In the genomic region with DNA sequence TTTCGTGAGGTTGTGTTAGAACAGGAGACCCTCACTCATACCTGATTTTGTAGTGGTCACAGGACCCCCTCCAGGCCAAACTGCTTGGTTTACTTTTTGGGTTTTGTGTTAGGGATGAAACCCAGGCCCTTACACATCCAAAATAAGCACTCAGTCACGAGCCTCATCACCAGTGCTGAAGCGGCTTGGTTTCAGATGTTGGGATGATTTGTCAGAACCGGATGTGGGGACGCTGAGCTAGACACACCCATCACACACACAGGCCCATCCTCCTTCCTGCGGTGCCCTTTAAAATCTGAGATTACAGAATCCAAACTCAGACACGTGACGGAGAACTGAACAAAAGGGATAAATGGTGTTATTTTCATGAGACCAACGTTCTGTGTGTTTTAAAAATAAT, we compare ENCODE assay signal across 11 mouse cellular contexts. TPM values are rescaled to one million over a fixed set of nuclear protein-coding genes. Genes with fewer than 3 reads are reported as not detected.
A peak's percentile ranks its signal among the peaks of the same experiment; 100 is the strongest.
DNase-seq lines count a peak whose midpoint lies in the region; ATAC-seq and TF ChIP-seq lines count a peak whose summit lies in the region.
"Had no signal": no experiment of that assay in that cellular context is flagged by ENCODE, and none has a peak within 500 bp of the region (broad histone marks: within the 10 kb centered on the region; RNA-seq: fewer than 3 reads in every experiment).

No protein-coding gene starts in this region.

- 0 out of 2 replicates have a peak, but pooled peaks cover 2% of the 10 kb centered on the region for H3K9me3 ChIP-seq in heart, embryonic 16.5 days (replicated peaks; ENCODE audit: control insufficient read depth, low read length)

- TF ChIP-seq CTCF in thymus, adult 2 months (IDR thresholded peaks at IDR 0.05; ENCODE audit: borderline replicate concordance, control insufficient read depth, extremely low read depth, insufficient read depth, low read length, poor library complexity): no peak

- peak overlapping the region; percentile 72; the same call in 1 of the 2 replicates for H3K4me2 ChIP-seq in heart, embryonic 16.5 days (ENCODE audit: low read depth, low read length)

- H3K27me3 ChIP-seq in heart, embryonic 16.5 days (ENCODE audit: control insufficient read depth, insufficient read depth, low read length): no peaks in the 10 kb centered on the region
- H3K27me3 ChIP-seq in thymus, adult 2 months (ENCODE audit: control insufficient read depth, insufficient read depth, low read length): no peaks in the 10 kb centered on the region
- no peaks in the 10 kb centered on the region for H3K27me3 ChIP-seq in splenic B cell, adult 2 months (ENCODE audit: control insufficient read depth, insufficient read depth, low read length, poor library complexity, severe bottlenecking)

- DNase-seq in heart, adult 11 months: no peak
- no peak for DNase-seq in thymus, adult 2 months
- DNase-seq in thymus, postnatal 10 days (ENCODE audit: low spot score in 2 of 2): no peak
- peak; percentile 83 for DNase-seq in induced T-regulatory cell, adult 2 months (ENCODE audit: low read depth)
- DNase-seq in splenic B cell, adult 2 months (ENCODE audit: low read depth, low spot score): peak; percentile 25
- no peak for DNase-seq in frontal cortex, postnatal 36 days (ENCODE audit: low spot score in 2 of 2)
- DNase-seq in layer of hippocampus, adult 9-11 months: no peak
- DNase-seq: kidney, adult 8-10 months; retina, postnatal 1 day had no signal

- no peak overlapping the region for H3K4me3 ChIP-seq in heart, embryonic 16.5 days (ENCODE audit: low read length)
- no peak overlapping the region for H3K4me3 ChIP-seq in thymus, adult 2 months (ENCODE audit: control insufficient read depth, insufficient read depth, low read length)

- no peak overlapping the region for H3K9ac ChIP-seq in heart, embryonic 16.5 days (ENCODE audit: low read length)

- H3K4me1 ChIP-seq in heart, embryonic 16.5 days (ENCODE audit: control insufficient read depth, insufficient read depth, low read length): peaks cover 5% of the 10 kb centered on the region; the same call in 1 of the 2 replicates
- H3K4me1 ChIP-seq in thymus, adult 2 months (replicated peaks; ENCODE audit: control insufficient read depth, insufficient read depth, low read length): peaks cover 23% of the 10 kb centered on the region

- peaks cover 35% of the 10 kb centered on the region for H3K36me3 ChIP-seq in heart, embryonic 16.5 days (ENCODE audit: control insufficient read depth, insufficient read depth)
- H3K36me3 ChIP-seq in thymus, adult 2 months (ENCODE audit: control insufficient read depth, insufficient read depth, low read length): peaks cover 43% of the 10 kb centered on the region
- H3K36me3 ChIP-seq in splenic B cell, adult 2 months (ENCODE audit: control insufficient read depth, insufficient read depth, low read length, poor library complexity, severe bottlenecking): peaks cover 9% of the 10 kb centered on the region

- H3K27ac ChIP-seq in heart, embryonic 16.5 days (ENCODE audit: low read length): no peak overlapping the region
- H3K27ac ChIP-seq in thymus, adult 2 months (ENCODE audit: control insufficient read depth, insufficient read depth, low read length): peak overlapping the region; percentile 30; the same call in 1 of the 2 replicates
- H3K27ac ChIP-seq: left cerebral cortex, adult 2 months had no signal

- ATAC-seq in heart, embryonic 16.5 days (replicated peaks; ENCODE audit: extremely low read depth, insufficient read depth, low FRiP score): no peak

- TF ChIP-seq POLR2A in thymus, adult 2 months (IDR thresholded peaks at IDR 0.05; ENCODE audit: control insufficient read depth, extremely low read depth, insufficient read depth, low read length, poor library complexity): no peak

- WGBS in heart, embryonic 16.5 days: 90% methylated on average over 9 of the region's 9 CpGs
- 83% methylated on average over 9 of the region's 9 CpGs for WGBS in thymus, adult 2 months

RNA-seq across cellular contexts. Expression of gene Cdkn2aipnl, which starts 1.4 kb away (rescaled TPM):
- polyA plus RNA-seq in heart, embryonic 16.5 days (2015; fragmentation: Nextera tagmentation; extraction: Ambion mirVana): 73.0 and 81.1 TPM in 2 replicates
- polyA plus RNA-seq in thymus, adult 2 months (2012; rRNA removed): 89.3 and 92.4 TPM in 2 replicates

RNA-seq across cellular contexts. Expression of gene Ube2b, which starts 31.7 kb away (rescaled TPM):
- 278 and 286 TPM in 2 replicates for polyA plus RNA-seq in heart, embryonic 16.5 days (2015; fragmentation: Nextera tagmentation; extraction: Ambion mirVana)
- polyA plus RNA-seq in thymus, adult 2 months (2012; rRNA removed): 63.9 and 72.5 TPM in 2 replicates

RNA-seq across cellular contexts. Expression of gene Cdkl3, which starts 35.1 kb away (rescaled TPM):
- polyA plus RNA-seq in heart, embryonic 16.5 days (2015; fragmentation: Nextera tagmentation; extraction: Ambion mirVana): 10.8 and 12.7 TPM in 2 replicates
- polyA plus RNA-seq in thymus, adult 2 months (2012; rRNA removed): 3.1 and 3.4 TPM in 2 replicates

Comparison
In these comparisons a context has a peak if more than half of its experiments do, and no peak if none do; other contexts are left out.
1. DNase-seq: peak in induced T-regulatory cell, adult 2 months (single experiment) and splenic B cell, adult 2 months (single experiment); none in heart, adult 11 months (single experiment), thymus, adult 2 months (single experiment), thymus, postnatal 10 days (0 of 2), frontal cortex, postnatal 36 days (0 of 2) and layer of hippocampus, adult 9-11 months (single experiment).